Mouse (Mus musculus) T-cell, adult 66 days (primary cell): ENCODE measurements around the gene Vmn1r139. TPM values are rescaled to one million over a fixed set of nuclear protein-coding genes. Genes with fewer than 3 reads are reported as not detected.

ENCODE experiments used
- total RNA-seq, 2 experiments: library from RNA; stranded (reverse); gene quantifications; 3 replicates in 1 of 2; 4 replicates in 1 of 2; pipeline ENCODE4 v1.2.4; 2023

Vmn1r139 gene
- not detected for total RNA-seq

GRCm38 (mm10) chr7:22068757-22069156 lies at the start of gene Vmn1r139:
Gene Vmn1r139 (plus strand): TSS chr7:22069057.

GRCm38 (mm10) chr7:22028797-22029196 lies 40.1 kb upstream of the Vmn1r139 start, which contains the start of gene Vmn1r138:
Gene Vmn1r138 (minus strand): TSS chr7:22028897.

GRCm38 (mm10) chr7:22056205-22056604 lies 12.7 kb upstream of the Vmn1r139 start, which contains the start of gene Gm6176:
Gene Gm6176 (minus strand): TSS chr7:22056305.

GRCm38 (mm10) chr7:22118145-22118544 lies 49.3 kb downstream of the Vmn1r139 start, which contains the start of gene Gm16451:
Gene Gm16451 (minus strand): TSS chr7:22118245.

GRCm38 (mm10) chr7:22134641-22135040 lies 65.8 kb downstream of the Vmn1r139 start, which contains the start of gene Gm10666:
Gene Gm10666 (minus strand): TSS chr7:22134741.

Other genes with a start within 250 kb of the Vmn1r139 start
- gene Vmn1r135, start 236.7 kb upstream of the Vmn1r139 start, total RNA-seq, result not detected
- not detected for gene Gm5725, start 224.8 kb upstream of the Vmn1r139 start, total RNA-seq
- not detected for gene Gm5891, start 147.8 kb upstream of the Vmn1r139 start, total RNA-seq
- not detected for gene Vmn1r137, start 74.5 kb upstream of the Vmn1r139 start, total RNA-seq
- not detected for gene Vmn1r138, start 40.2 kb upstream of the Vmn1r139 start, total RNA-seq
- not detected for gene Gm6176, start 12.8 kb upstream of the Vmn1r139 start, total RNA-seq
- not detected for gene Gm16451, start 49.2 kb downstream of the Vmn1r139 start, total RNA-seq
- gene Gm10666, start 65.7 kb downstream of the Vmn1r139 start, total RNA-seq, result not detected
- not detected for gene Vmn1r142, start 95.0 kb downstream of the Vmn1r139 start, total RNA-seq
- not detected for gene Vmn1r143, start 120.3 kb downstream of the Vmn1r139 start, total RNA-seq
- not detected for gene Gm8653, start 132.2 kb downstream of the Vmn1r139 start, total RNA-seq
- not detected for gene Gm8453, start 160.4 kb downstream of the Vmn1r139 start, total RNA-seq